Mouse (Mus musculus) heart, postnatal 10 days (tissue): ENCODE results near the gene Rnf169. TPM values are rescaled to one million over a fixed set of nuclear protein-coding genes. Genes with fewer than 3 reads are reported as not detected.
"Not testable (repeated sequence)": the region's sequence is repeated elsewhere in the genome, so short reads cannot be mapped to it uniquely, and the experiment has no call there.

Experiments used
- DNase-seq, 2 experiments: peaks; one replicate each; pipeline ENCODE4 v3.0.0; 2021
- intact Hi-C: fragments of 180-260 bp; cut with DNase I; formaldehyde crosslinking; loops from one replicate; pipeline ENCODE4 v1.15.1; 2025
- total RNA-seq, 2 experiments: library from RNA; stranded (reverse); gene quantifications; 2 replicates each; pipeline ENCODE4 v1.2.3; 2021

The Rnf169 gene
- total RNA-seq, 2 experiments from 2014 or later = 15.7 TPM

GRCm38 (mm10) chr7:99956095-99956494 is 24.2 kb downstream of the Rnf169 start:
- DNase-seq = no peak
- intact Hi-C loops = no loop called here

- DNase-seq = no peak
- intact Hi-C loops = no loop called here
These were observed 26.0 kb downstream of the Rnf169 start for GRCm38 (mm10) chr7:99954212-99954611.

- DNase-seq = no peak
- intact Hi-C loops = no loop called here
These were observed 26.7 kb downstream of the Rnf169 start for GRCm38 (mm10) chr7:99953442-99954098.

GRCm38 (mm10) chr7:99947329-99947728 is 32.9 kb downstream of the Rnf169 start:
- DNase-seq = no peak
- intact Hi-C loops = no loop called here

- intact Hi-C loops = no loop called here
- DNase-seq = no peak
These were observed 33.9 kb downstream of the Rnf169 start for GRCm38 (mm10) chr7:99946356-99946755.

GRCm38 (mm10) chr7:99945939-99946338 is 34.3 kb downstream of the Rnf169 start:
- intact Hi-C loops = no loop called here
- no peak for DNase-seq

GRCm38 (mm10) chr7:99945012-99945411 is 35.2 kb downstream of the Rnf169 start:
- DNase-seq, intact Hi-C loops: not testable (repeated sequence)

- intact Hi-C loops = no loop called here
- no peak for DNase-seq
These were observed 35.7 kb downstream of the Rnf169 start for GRCm38 (mm10) chr7:99944520-99944919.

- intact Hi-C loops = no loop called here
- DNase-seq = no peak
These were observed 39.6 kb downstream of the Rnf169 start for GRCm38 (mm10) chr7:99940669-99941068.

GRCm38 (mm10) chr7:99935758-99936157 is 44.5 kb downstream of the Rnf169 start:
- no peak for DNase-seq
- intact Hi-C loops = loop anchor here (2.0 kb wide), 1 partner anchor 45 kb away; the partner anchor contains the start of gene Rnf169

GRCm38 (mm10) chr7:99926916-99927714 is 53.1 kb downstream of the Rnf169 start:
- DNase-seq = peak; percentile 66 to 75
- intact Hi-C loops = loop anchor here (2.0 kb wide), 1 partner anchor 54 kb away; the partner anchor contains the start of gene Rnf169

GRCm38 (mm10) chr7:99920416-99920815 is 59.8 kb downstream of the Rnf169 start:
- DNase-seq = no peak
- intact Hi-C loops = no loop called here

GRCm38 (mm10) chr7:99919971-99920370 is 60.3 kb downstream of the Rnf169 start:
- intact Hi-C loops = no loop called here
- no peak for DNase-seq

GRCm38 (mm10) chr7:99919164-99919563 is 61.1 kb downstream of the Rnf169 start:
- DNase-seq = no peak
- intact Hi-C loops = no loop called here

- peak; percentile 39 to 50 for DNase-seq
- intact Hi-C loops = no loop called here
These were observed 62.9 kb downstream of the Rnf169 start for GRCm38 (mm10) chr7:99917320-99917844.

- DNase-seq = peak; percentile 54 to 69
- intact Hi-C loops = no loop called here
These were observed 63.4 kb downstream of the Rnf169 start for GRCm38 (mm10) chr7:99916741-99917319.

- no peak for DNase-seq
- intact Hi-C loops = no loop called here
These were observed 64.7 kb downstream of the Rnf169 start for GRCm38 (mm10) chr7:99915511-99915910.

GRCm38 (mm10) chr7:99914316-99914715 is 65.9 kb downstream of the Rnf169 start:
- intact Hi-C loops = no loop called here
- no peak for DNase-seq

GRCm38 (mm10) chr7:99911038-99911437 is 69.2 kb downstream of the Rnf169 start:
- intact Hi-C loops = no loop called here
- DNase-seq = no peak

- no peak for DNase-seq
- intact Hi-C loops = no loop called here
These were observed 72.8 kb downstream of the Rnf169 start for GRCm38 (mm10) chr7:99907463-99907862.

GRCm38 (mm10) chr7:99906346-99906745 is 73.9 kb downstream of the Rnf169 start:
- intact Hi-C loops = no loop called here
- no peak for DNase-seq
